Mouse (Mus musculus) hindbrain, embryonic 12.5 days (tissue): ENCODE data around the gene Magea5. TPM values are rescaled to one million over a fixed set of nuclear protein-coding genes. Genes with fewer than 3 reads are reported as not detected.
"Not testable (repeated sequence)": the region's sequence is repeated elsewhere in the genome, so short reads cannot be mapped to it uniquely, and the experiment has no call there.

Source experiments
- ATAC-seq: fragments of 200-750 bp; cut with Nextera tagmentation; 2 replicates; pipeline ENCODE4 v1.8.0; 2017; ENCODE audit warnings: moderate TSS enrichment; ENCODE audit not compliant: low FRiP score
- H3K27ac ChIP-seq: fragments of 300-500 bp; sonication (generic); 2 replicates; pipeline ENCODE4 v1.5.1; 2016; ENCODE audit warnings: mild to moderate bottlenecking
- H3K27me3 ChIP-seq: fragments of 300-500 bp; sonication (generic); 2 replicates; pipeline ENCODE4 v1.6.1; 2016; ENCODE audit warnings: mild to moderate bottlenecking
- H3K36me3 ChIP-seq: fragments of 300-500 bp; sonication (generic); 2 replicates; pipeline ENCODE4 v1.6.1; 2016; ENCODE audit warnings: mild to moderate bottlenecking
- H3K4me1 ChIP-seq: fragments of 300-500 bp; sonication (generic); 2 replicates; pipeline ENCODE4 v1.6.1; 2016
- H3K4me2 ChIP-seq: fragments of 300-500 bp; sonication (generic); replicated peaks from 2 replicates; pipeline ENCODE4 v1.6.1; 2016; ENCODE audit warnings: mild to moderate bottlenecking
- H3K4me3 ChIP-seq: fragments of 300-500 bp; sonication (generic); 2 replicates; pipeline ENCODE4 v1.5.1; 2016; ENCODE audit warnings: mild to moderate bottlenecking
- H3K9ac ChIP-seq: fragments of 300-500 bp; sonication (generic); 2 replicates; pipeline ENCODE4 v1.6.1; 2016; ENCODE audit warnings: mild to moderate bottlenecking, moderate library complexity
- H3K9me3 ChIP-seq: fragments of 300-500 bp; sonication (generic); replicated peaks from 2 replicates; pipeline ENCODE4 v1.6.1; 2016; ENCODE audit warnings: mild to moderate bottlenecking
- WGBS: fragments of 180-500 bp; shearing (Covaris S2); methylation state at CpG from one replicate; pipeline ENCODE4 v1.1.7; 2016; 5-methylcytosine and 5-hydroxymethylcytosine counted together
- polyA plus RNA-seq: library from polyadenylated mRNA; unstranded; fragments of >200 nt; fragmentation: Nextera tagmentation; extraction: Ambion mirVana; gene quantifications from 2 replicates; pipeline ENCODE4 v1.2.1, GENCODE M21; 2016

Magea5 gene
- polyA plus RNA-seq, result not detected in 2 replicates

DNA sequence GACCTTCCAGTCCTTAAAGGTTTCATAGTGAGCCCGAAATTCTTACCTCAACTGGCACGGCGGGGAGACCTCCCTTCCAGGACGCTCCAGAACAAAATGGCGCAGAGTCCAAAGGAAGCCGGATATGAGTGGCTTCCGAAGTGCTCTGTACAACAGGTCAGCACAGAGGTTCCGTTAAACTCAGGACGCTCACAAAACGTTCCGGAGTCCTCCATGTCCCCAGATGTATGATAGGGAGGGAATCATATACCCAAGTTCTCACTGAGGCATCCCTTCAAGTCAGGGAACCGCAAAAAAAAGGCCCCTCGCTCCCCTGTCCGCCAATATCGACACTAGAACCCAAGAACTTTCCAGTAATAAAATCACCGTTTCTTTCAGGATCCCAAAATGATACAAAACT is at the start of gene Magea5:
Magea5 (minus strand) TSS at position 101 of the 400 bp plus-strand sequence.
- not testable (repeated sequence) for H3K4me1 ChIP-seq, ATAC-seq, H3K27ac ChIP-seq, H3K4me2 ChIP-seq, H3K4me3 ChIP-seq, H3K9me3 ChIP-seq, H3K9ac ChIP-seq, H3K27me3 ChIP-seq, H3K36me3 ChIP-seq
- 85% methylated on average over 16 of the region's 16 CpGs for WGBS

DNA sequence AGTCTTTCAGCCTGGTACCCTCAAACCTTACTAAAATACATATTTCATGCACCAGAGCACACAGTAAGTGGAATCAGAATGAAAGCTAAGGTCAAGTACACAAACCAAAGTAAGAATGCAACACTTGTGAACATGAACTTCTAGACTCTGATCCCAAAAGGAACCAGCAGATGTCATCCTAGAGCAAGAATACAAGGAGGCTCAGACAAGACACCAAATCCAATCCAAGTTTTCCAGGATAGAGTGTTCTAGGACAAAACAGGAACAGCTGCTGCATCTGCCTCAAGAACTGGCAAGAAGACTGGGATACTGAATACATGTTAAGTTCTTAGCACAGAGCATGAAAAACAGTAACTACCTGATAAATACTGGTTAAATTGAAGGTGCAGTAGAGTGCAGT is 35.1 kb upstream of the Magea5 start:
- Histone ChIP-seq H3K4me1 (no peaks in the 10 kb centered on the region), H3K27me3 (no peaks in the 10 kb centered on the region), H3K27ac (no peak overlapping the region), H3K4me2 (no peak overlapping the region), H3K36me3 (no peaks in the 10 kb centered on the region), H3K4me3 (no peak overlapping the region), H3K9ac (no peak overlapping the region), H3K9me3 (no peaks in the 10 kb centered on the region)
- ATAC-seq, result no peak

DNA sequence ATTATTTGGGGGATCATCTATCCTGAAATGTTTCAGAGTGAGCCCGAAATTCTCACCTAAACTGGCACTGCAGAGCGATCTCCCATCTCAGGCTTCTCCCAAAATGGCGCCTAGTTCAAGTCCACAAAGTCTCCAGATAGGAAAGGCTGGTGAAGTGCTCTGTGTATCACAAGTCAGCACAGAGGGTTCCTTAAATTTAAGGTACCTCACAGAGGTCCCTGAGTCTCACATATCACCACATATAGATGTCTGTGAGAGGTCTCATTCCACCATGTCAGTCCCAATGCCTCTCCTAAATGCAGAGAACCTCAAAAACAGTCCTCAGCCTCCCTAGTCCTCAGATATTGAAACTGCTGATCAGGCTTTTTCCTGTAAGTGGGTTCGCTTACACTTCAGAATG is 30.6 kb upstream of the Magea5 start, which contains the start of gene Magea2:
Magea2 (minus strand) TSS at position 101 of the 400 bp plus-strand sequence.
- H3K4me1 ChIP-seq, H3K27ac ChIP-seq, H3K4me3 ChIP-seq, H3K4me2 ChIP-seq, H3K36me3 ChIP-seq, H3K9me3 ChIP-seq, ATAC-seq, H3K9ac ChIP-seq, H3K27me3 ChIP-seq: not testable (repeated sequence)
- 82% methylated on average over 4 of the region's 4 CpGs for WGBS

DNA sequence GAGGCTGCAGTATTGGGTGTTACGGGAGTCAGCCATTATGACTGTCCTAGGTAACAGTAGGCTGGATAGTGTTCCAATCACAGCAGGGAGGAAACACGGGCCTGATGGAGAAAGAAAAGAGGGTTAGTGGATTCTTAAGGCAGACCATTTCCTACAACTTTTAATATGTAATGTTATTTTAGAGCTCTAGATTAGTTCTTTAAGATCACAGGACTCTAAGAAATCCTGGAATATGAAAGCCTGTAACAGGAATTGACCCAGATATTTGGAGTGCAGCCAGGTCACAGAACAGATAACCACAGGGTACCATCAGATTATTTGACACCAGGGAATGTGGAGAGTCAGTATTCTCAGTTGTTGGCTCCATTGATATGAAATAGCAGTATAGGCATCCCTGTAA is 26.7 kb upstream of the Magea5 start, which contains the start of gene Magea1:
Magea1 (minus strand) TSS at position 101 of the 400 bp plus-strand sequence.
- not testable (repeated sequence) for H3K9me3 ChIP-seq, H3K36me3 ChIP-seq, H3K4me1 ChIP-seq, H3K4me2 ChIP-seq, ATAC-seq, H3K27ac ChIP-seq, H3K27me3 ChIP-seq, H3K9ac ChIP-seq, H3K4me3 ChIP-seq
- no CpG with 5 or more reads among the region's 2 CpGs for WGBS

Other genes starting within 250 kb of the Magea5 start
- not detected in 2 replicates for gene Cldn34b1, start 172.9 kb downstream of the Magea5 start, polyA plus RNA-seq
- not detected in 2 replicates for gene Magea6, start 127.2 kb downstream of the Magea5 start, polyA plus RNA-seq
- gene Magea3, start 113.6 kb downstream of the Magea5 start, polyA plus RNA-seq, result not detected in 2 replicates
- gene Magea8, start 67.3 kb downstream of the Magea5 start, polyA plus RNA-seq, result not detected in 2 replicates
- not detected in 2 replicates for gene Magea1, start 26.6 kb upstream of the Magea5 start, polyA plus RNA-seq
- not detected in 2 replicates for gene Magea2, start 30.5 kb upstream of the Magea5 start, polyA plus RNA-seq
- not detected in 2 replicates for gene Cldn34b2, start 65.3 kb upstream of the Magea5 start, polyA plus RNA-seq
- 72.1 and 78.5 TPM in 2 replicates for gene Sat1, start 153.3 kb upstream of the Magea5 start, polyA plus RNA-seq
- 31.2 and 34.7 TPM in 2 replicates for gene Acot9, start 199.3 kb upstream of the Magea5 start, polyA plus RNA-seq